Mouse (Mus musculus): ENCODE data around the gene Ednra. TPM values are rescaled to one million over a fixed set of nuclear protein-coding genes. Genes with fewer than 3 reads are reported as not detected.

Ednra gene
- polyA plus RNA-seq, 1 experiment from 2014 or later = 4.1 TPM

GRCm38 (mm10) chr8:77650646-77651190 is 73.5 kb downstream of the Ednra start:
- Histone ChIP-seq H3K4me1 (ENCODE audit: control insufficient read depth, insufficient read depth, low read length) (no peaks in the 10 kb centered on the region), H3K4me3 (ENCODE audit: low read depth, low read length) (no peak overlapping the region), H3K27ac (ENCODE audit: low read depth, low read length) (no peak overlapping the region), H3K4me2 (ENCODE audit: low read length) (no peak overlapping the region), H3K36me3 (ENCODE audit: control insufficient read depth, insufficient read depth, low read length) (no peaks in the 10 kb centered on the region), H3K9ac (ENCODE audit: low read length) (no peak overlapping the region), H3K27me3 (replicated peaks; ENCODE audit: control insufficient read depth, insufficient read depth, low read length) (no peaks in the 10 kb centered on the region), H3K9me3 (replicated peaks; ENCODE audit: control insufficient read depth, low read length) (no peaks in the 10 kb centered on the region)
- 66% methylated on average over 1 of the region's 1 CpGs for WGBS
- ATAC-seq = no peak
- DNase-seq (ENCODE audit: low spot score) = no peak

- no peaks in the 10 kb centered on the region for H3K9me3 ChIP-seq (replicated peaks; ENCODE audit: control insufficient read depth, low read length)
- DNase-seq (ENCODE audit: low spot score) (peak; percentile 19), ATAC-seq (no peak)
- 20% methylated on average over 5 of the region's 5 CpGs for WGBS
- H3K4me2 ChIP-seq (ENCODE audit: low read length) = no peak overlapping the region
- H3K27me3 ChIP-seq (replicated peaks; ENCODE audit: control insufficient read depth, insufficient read depth, low read length) = no peaks in the 10 kb centered on the region
- H3K9ac ChIP-seq (ENCODE audit: low read length) = no peak overlapping the region
- no peaks in the 10 kb centered on the region for H3K36me3 ChIP-seq (ENCODE audit: control insufficient read depth, insufficient read depth, low read length)
- H3K4me3 ChIP-seq (ENCODE audit: low read depth, low read length) = no peak overlapping the region
- no peak overlapping the region for H3K27ac ChIP-seq (ENCODE audit: low read depth, low read length)
- no peaks in the 10 kb centered on the region for H3K4me1 ChIP-seq (ENCODE audit: control insufficient read depth, insufficient read depth, low read length)
These were observed 84.0 kb downstream of the Ednra start for GRCm38 (mm10) chr8:77640093-77640839.

- no peaks in the 10 kb centered on the region for H3K9me3 ChIP-seq (replicated peaks; ENCODE audit: control insufficient read depth, low read length)
- H3K27me3 ChIP-seq (replicated peaks; ENCODE audit: control insufficient read depth, insufficient read depth, low read length) = no peaks in the 10 kb centered on the region
- no peaks in the 10 kb centered on the region for H3K36me3 ChIP-seq (ENCODE audit: control insufficient read depth, insufficient read depth, low read length)
- H3K9ac ChIP-seq (ENCODE audit: low read length) = no peak overlapping the region
- H3K4me3 ChIP-seq (ENCODE audit: low read depth, low read length) = no peak overlapping the region
- ATAC-seq (no peak), DNase-seq (ENCODE audit: low spot score) (no peak)
- 85% methylated on average over 3 of the region's 3 CpGs for WGBS
- H3K27ac ChIP-seq (ENCODE audit: low read depth, low read length) = no peak overlapping the region
- H3K4me2 ChIP-seq (ENCODE audit: low read length) = no peak overlapping the region
- no peaks in the 10 kb centered on the region for H3K4me1 ChIP-seq (ENCODE audit: control insufficient read depth, insufficient read depth, low read length)
These were observed 86.7 kb downstream of the Ednra start for GRCm38 (mm10) chr8:77637593-77637992.

- no peak overlapping the region for H3K27ac ChIP-seq (ENCODE audit: low read depth, low read length)
- no peak overlapping the region for H3K9ac ChIP-seq (ENCODE audit: low read length)
- no peaks in the 10 kb centered on the region for H3K36me3 ChIP-seq (ENCODE audit: control insufficient read depth, insufficient read depth, low read length)
- no peak for ATAC-seq
- no peak overlapping the region for H3K4me2 ChIP-seq (ENCODE audit: low read length)
- no peaks in the 10 kb centered on the region for H3K9me3 ChIP-seq (replicated peaks; ENCODE audit: control insufficient read depth, low read length)
- DNase-seq (ENCODE audit: low spot score) = no peak
- H3K4me3 ChIP-seq (ENCODE audit: low read depth, low read length) = no peak overlapping the region
- H3K4me1 ChIP-seq (ENCODE audit: control insufficient read depth, insufficient read depth, low read length) = no peaks in the 10 kb centered on the region
- 81% methylated on average over 5 of the region's 5 CpGs for WGBS
- no peaks in the 10 kb centered on the region for H3K27me3 ChIP-seq (replicated peaks; ENCODE audit: control insufficient read depth, insufficient read depth, low read length)
These were observed 90.2 kb downstream of the Ednra start for GRCm38 (mm10) chr8:77634035-77634434.

GRCm38 (mm10) chr8:77633211-77633610 is 91.1 kb downstream of the Ednra start:
- Histone ChIP-seq H3K27ac (ENCODE audit: low read depth, low read length) (no peak overlapping the region), H3K9me3 (replicated peaks; ENCODE audit: control insufficient read depth, low read length) (no peaks in the 10 kb centered on the region), H3K4me1 (ENCODE audit: control insufficient read depth, insufficient read depth, low read length) (no peaks in the 10 kb centered on the region), H3K9ac (ENCODE audit: low read length) (no peak overlapping the region), H3K27me3 (replicated peaks; ENCODE audit: control insufficient read depth, insufficient read depth, low read length) (no peaks in the 10 kb centered on the region), H3K4me3 (ENCODE audit: low read depth, low read length) (no peak overlapping the region), H3K36me3 (ENCODE audit: control insufficient read depth, insufficient read depth, low read length) (no peaks in the 10 kb centered on the region), H3K4me2 (ENCODE audit: low read length) (no peak overlapping the region)
- DNase-seq (ENCODE audit: low spot score) (no peak), ATAC-seq (no peak)
- WGBS = 82% methylated on average over 2 of the region's 2 CpGs

- H3K36me3 ChIP-seq (ENCODE audit: control insufficient read depth, insufficient read depth, low read length) = no peaks in the 10 kb centered on the region
- WGBS = 63% methylated on average over 3 of the region's 3 CpGs
- H3K9me3 ChIP-seq (replicated peaks; ENCODE audit: control insufficient read depth, low read length) = no peaks in the 10 kb centered on the region
- no peak overlapping the region for H3K27ac ChIP-seq (ENCODE audit: low read depth, low read length)
- no peaks in the 10 kb centered on the region for H3K4me1 ChIP-seq (ENCODE audit: control insufficient read depth, insufficient read depth, low read length)
- H3K4me3 ChIP-seq (ENCODE audit: low read depth, low read length) = no peak overlapping the region
- ATAC-seq (no peak), DNase-seq (ENCODE audit: low spot score) (no peak)
- H3K4me2 ChIP-seq (ENCODE audit: low read length) = no peak overlapping the region
- H3K27me3 ChIP-seq (replicated peaks; ENCODE audit: control insufficient read depth, insufficient read depth, low read length) = no peaks in the 10 kb centered on the region
- no peak overlapping the region for H3K9ac ChIP-seq (ENCODE audit: low read length)
These were observed 93.6 kb downstream of the Ednra start for GRCm38 (mm10) chr8:77630691-77631090.

GRCm38 (mm10) chr8:77629858-77630537 is 94.3 kb downstream of the Ednra start:
- no peak overlapping the region for H3K27ac ChIP-seq (ENCODE audit: low read depth, low read length)
- no peaks in the 10 kb centered on the region for H3K9me3 ChIP-seq (replicated peaks; ENCODE audit: control insufficient read depth, low read length)
- no peak overlapping the region for H3K4me3 ChIP-seq (ENCODE audit: low read depth, low read length)
- no peak overlapping the region for H3K9ac ChIP-seq (ENCODE audit: low read length)
- DNase-seq (ENCODE audit: low spot score) = peak; percentile 92
- H3K4me1 ChIP-seq (ENCODE audit: control insufficient read depth, insufficient read depth, low read length) = no peaks in the 10 kb centered on the region
- 16% methylated on average over 15 of the region's 15 CpGs for WGBS
- H3K4me2 ChIP-seq (ENCODE audit: low read length) = no peak overlapping the region
- H3K36me3 ChIP-seq (ENCODE audit: control insufficient read depth, insufficient read depth, low read length) = no peaks in the 10 kb centered on the region
- peak; percentile 95 for ATAC-seq
- no peaks in the 10 kb centered on the region for H3K27me3 ChIP-seq (replicated peaks; ENCODE audit: control insufficient read depth, insufficient read depth, low read length)

GRCm38 (mm10) chr8:77623677-77624209 is 100.5 kb downstream of the Ednra start:
- Histone ChIP-seq H3K4me1 (ENCODE audit: control insufficient read depth, insufficient read depth, low read length) (no peaks in the 10 kb centered on the region), H3K9ac (ENCODE audit: low read length) (no peak overlapping the region), H3K4me2 (ENCODE audit: low read length) (no peak overlapping the region), H3K36me3 (ENCODE audit: control insufficient read depth, insufficient read depth, low read length) (no peaks in the 10 kb centered on the region), H3K9me3 (replicated peaks; ENCODE audit: control insufficient read depth, low read length) (no peaks in the 10 kb centered on the region), H3K27me3 (replicated peaks; ENCODE audit: control insufficient read depth, insufficient read depth, low read length) (no peaks in the 10 kb centered on the region), H3K4me3 (ENCODE audit: low read depth, low read length) (no peak overlapping the region), H3K27ac (ENCODE audit: low read depth, low read length) (no peak overlapping the region)
- DNase-seq (ENCODE audit: low spot score) = no peak
- ATAC-seq = no peak
- WGBS = 59% methylated on average over 7 of the region's 7 CpGs

- H3K27ac ChIP-seq (ENCODE audit: low read depth, low read length) = no peak overlapping the region
- no peaks in the 10 kb centered on the region for H3K4me1 ChIP-seq (ENCODE audit: control insufficient read depth, insufficient read depth, low read length)
- H3K9ac ChIP-seq (ENCODE audit: low read length) = no peak overlapping the region
- H3K36me3 ChIP-seq (ENCODE audit: control insufficient read depth, insufficient read depth, low read length) = no peaks in the 10 kb centered on the region
- H3K4me2 ChIP-seq (ENCODE audit: low read length) = no peak overlapping the region
- peak; percentile 65 for DNase-seq (ENCODE audit: low spot score)
- WGBS = 68% methylated on average over 2 of the region's 2 CpGs
- no peak for ATAC-seq
- H3K4me3 ChIP-seq (ENCODE audit: low read depth, low read length) = no peak overlapping the region
- no peaks in the 10 kb centered on the region for H3K9me3 ChIP-seq (replicated peaks; ENCODE audit: control insufficient read depth, low read length)
- no peaks in the 10 kb centered on the region for H3K27me3 ChIP-seq (replicated peaks; ENCODE audit: control insufficient read depth, insufficient read depth, low read length)
These were observed 106.3 kb downstream of the Ednra start for GRCm38 (mm10) chr8:77617916-77618315.

Measured in forebrain, embryonic 14.5 days (tissue).